Mouse (Mus musculus) telencephalon, adult 2 months (tissue): ENCODE data around the gene Pmepa1.

Source experiments
- DNase-seq: peaks from one replicate; pipeline ENCODE4 v3.0.0-alpha.2; 2011; ENCODE audit warnings: low read depth, low spot score

Pmepa1 gene

DNA sequence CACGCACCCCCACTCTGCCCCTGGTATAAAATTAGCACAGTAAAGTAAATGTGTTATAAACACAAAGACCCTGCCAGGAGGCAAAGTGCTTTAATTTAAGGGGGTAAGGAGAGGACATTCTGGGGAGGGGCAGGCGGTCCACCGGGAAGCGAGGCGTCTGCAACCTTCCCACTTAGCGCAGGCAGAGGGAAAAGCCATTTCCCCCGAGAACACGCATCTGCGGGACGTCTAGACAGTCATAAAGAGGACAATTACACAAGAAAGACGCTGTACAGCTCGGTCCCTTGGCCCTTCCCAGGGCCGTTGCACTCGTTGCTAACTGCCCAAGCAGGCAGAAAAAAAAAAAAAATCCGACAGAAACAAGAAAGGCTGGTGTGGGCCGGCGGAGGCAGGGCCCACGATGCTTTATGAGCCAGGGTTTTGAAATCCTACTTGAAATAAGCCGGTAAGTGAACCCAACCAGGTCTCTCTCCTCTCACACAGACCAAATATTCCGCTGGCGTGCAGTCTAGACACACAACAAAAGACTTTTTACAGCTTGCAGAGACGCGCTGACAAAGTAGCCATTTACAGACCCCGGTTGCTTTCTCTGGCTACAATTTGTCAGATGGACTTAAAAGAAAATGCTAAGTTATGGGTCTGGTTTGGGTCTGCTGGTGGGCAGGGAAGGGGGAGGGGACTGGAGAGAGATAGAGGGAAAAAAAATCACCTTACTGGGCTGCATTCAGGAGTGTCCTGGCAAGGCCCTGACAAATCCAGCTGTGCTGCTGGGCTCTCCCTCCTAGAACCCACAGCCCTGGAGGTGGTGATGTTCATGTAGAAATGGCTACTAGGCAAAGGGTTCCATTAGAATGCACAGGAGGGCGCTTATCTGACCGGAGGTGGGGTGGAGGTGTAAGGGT, 22.3 kb downstream of the Pmepa1 start:
- DNase-seq: no peak

- DNase-seq: no peak
Measured at GRCm38 (mm10) chr2:173251675-173252074, 24.7 kb downstream of the Pmepa1 start.

- no peak for DNase-seq
Measured at GRCm38 (mm10) chr2:173251133-173251532, 25.2 kb downstream of the Pmepa1 start.

- DNase-seq: no peak
Measured at GRCm38 (mm10) chr2:173250411-173250810, 25.9 kb downstream of the Pmepa1 start.

DNA sequence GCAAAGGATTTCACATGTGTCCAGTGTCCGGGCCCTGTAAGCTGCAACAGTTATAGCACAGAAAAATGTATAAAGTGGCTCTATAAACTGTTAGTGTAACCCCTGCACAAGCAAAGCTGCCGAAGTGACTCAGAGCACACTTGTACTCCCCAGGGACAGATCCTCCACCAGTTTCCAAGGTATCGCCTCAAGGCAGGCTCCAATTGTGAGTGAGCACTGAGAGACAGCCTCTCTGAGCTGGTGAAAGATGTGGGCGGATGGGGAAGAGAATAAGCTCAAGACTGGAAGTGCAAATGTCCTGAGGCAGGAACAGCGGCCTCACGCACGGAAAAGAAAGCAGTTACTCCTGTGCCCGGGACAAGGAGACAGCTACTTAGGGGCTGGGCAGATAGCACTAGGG, 26.4 kb downstream of the Pmepa1 start:
- no peak for DNase-seq

- no peak for DNase-seq
Measured at GRCm38 (mm10) chr2:173249386-173249785, 26.9 kb downstream of the Pmepa1 start.

- no peak for DNase-seq
Measured at GRCm38 (mm10) chr2:173248822-173249221, 27.5 kb downstream of the Pmepa1 start.

GRCm38 (mm10) chr2:173247911-173248310, 28.4 kb downstream of the Pmepa1 start:
- DNase-seq: no peak

- no peak for DNase-seq
Measured at GRCm38 (mm10) chr2:173247197-173247596, 29.1 kb downstream of the Pmepa1 start.

DNA sequence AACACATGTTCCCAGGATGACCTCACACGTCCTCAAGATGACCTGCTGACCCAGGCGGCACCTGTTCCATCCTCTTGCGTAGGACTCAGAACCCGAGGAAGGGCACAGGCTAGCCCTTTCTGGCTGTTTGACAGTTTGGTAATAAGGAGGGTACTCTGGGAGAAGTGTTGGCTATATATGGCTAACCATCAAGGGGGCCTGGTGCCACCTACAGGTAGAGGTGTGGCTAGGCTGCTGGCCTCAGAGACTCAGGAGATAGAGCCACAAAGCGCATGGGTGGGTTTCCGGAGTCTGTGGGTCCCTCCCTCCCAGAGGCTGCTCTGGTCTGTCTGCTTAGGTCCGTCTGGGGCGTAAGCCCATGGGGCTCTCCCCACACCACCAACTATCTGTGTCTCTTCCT, 29.6 kb downstream of the Pmepa1 start:
- DNase-seq: no peak

DNA sequence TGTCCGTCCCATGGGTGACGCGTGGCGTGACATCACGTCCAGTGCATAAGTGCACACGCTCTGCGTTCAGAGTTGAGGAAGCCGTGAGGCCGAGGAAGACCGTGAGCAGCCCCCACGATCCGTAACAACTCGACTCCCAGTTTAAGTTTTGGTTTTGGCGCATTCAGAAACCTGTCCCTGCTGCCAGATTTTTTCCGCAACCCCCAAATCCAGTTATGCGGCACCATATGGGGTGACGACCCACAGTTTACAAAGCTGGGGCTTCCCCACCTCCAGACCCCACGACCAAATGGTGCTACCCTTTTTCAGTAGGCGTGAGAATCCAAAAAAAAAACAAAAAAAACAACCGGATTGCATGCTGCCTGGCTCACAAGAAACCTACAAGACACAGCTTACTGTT, 31.1 kb downstream of the Pmepa1 start:
- DNase-seq: no peak

GRCm38 (mm10) chr2:173244108-173244507, 32.2 kb downstream of the Pmepa1 start:
- DNase-seq: no peak

- DNase-seq: no peak
Measured at GRCm38 (mm10) chr2:173243616-173244015, 32.7 kb downstream of the Pmepa1 start.

DNA sequence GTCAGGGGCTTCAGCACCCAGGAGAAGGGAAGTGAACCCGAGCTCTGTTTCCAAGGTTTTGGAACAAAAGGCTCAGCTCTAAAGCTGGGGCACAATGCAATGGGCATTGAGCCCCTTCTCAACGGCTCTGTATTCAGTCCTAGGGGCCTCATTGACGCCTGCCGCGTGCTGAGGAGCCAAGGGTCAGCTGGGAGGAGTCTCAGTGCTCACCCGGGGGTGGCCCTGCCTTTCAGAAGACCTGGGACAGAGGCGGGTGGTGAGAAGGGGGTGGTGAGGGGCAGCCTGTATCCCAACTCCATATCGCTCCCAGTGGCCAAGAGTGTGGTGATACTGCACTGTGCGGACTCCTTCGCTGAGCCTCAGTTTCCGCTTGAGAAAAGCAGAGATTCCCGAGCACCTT, 33.5 kb downstream of the Pmepa1 start:
- DNase-seq: no peak

DNA sequence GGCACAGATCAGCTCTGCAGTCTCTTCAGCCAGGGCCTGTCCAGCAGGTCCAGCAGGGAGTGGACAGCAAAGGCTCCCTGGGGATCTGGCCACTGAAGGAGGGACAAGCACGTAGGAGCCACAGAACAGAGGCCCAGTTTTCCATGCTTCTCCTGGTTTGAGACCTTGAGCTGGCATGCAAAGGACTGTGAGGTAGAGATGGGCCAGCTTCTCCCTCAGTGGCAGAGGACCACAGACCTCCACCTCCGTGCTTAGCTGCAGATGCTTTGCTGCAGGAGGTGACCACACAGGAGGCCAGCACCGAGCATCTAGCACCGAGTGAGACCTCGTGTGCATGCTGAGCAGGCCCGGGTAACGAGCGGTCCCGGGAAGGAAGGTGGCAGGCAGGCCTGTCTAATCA, 35.6 kb downstream of the Pmepa1 start:
- no peak for DNase-seq

DNA sequence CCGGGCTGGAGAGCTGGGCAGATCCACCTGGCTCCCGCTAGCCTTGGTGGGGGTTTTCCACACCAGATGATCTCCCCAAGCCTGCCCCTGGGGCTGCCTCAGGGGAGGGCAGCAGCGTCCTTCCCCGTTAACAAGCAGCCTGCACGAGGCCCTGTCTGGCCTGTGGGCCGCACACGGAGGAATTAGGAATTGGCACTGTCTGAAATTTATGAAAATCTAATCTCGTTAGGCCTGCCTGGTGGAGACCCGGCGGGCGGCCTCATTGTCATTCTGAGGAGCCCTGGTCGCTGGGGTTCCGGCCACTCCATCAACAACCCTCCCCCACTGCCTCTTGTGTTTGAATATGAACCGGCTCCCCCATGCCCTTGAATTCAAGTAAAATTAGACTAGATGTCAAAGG, 37.8 kb downstream of the Pmepa1 start:
- DNase-seq: no peak

DNA sequence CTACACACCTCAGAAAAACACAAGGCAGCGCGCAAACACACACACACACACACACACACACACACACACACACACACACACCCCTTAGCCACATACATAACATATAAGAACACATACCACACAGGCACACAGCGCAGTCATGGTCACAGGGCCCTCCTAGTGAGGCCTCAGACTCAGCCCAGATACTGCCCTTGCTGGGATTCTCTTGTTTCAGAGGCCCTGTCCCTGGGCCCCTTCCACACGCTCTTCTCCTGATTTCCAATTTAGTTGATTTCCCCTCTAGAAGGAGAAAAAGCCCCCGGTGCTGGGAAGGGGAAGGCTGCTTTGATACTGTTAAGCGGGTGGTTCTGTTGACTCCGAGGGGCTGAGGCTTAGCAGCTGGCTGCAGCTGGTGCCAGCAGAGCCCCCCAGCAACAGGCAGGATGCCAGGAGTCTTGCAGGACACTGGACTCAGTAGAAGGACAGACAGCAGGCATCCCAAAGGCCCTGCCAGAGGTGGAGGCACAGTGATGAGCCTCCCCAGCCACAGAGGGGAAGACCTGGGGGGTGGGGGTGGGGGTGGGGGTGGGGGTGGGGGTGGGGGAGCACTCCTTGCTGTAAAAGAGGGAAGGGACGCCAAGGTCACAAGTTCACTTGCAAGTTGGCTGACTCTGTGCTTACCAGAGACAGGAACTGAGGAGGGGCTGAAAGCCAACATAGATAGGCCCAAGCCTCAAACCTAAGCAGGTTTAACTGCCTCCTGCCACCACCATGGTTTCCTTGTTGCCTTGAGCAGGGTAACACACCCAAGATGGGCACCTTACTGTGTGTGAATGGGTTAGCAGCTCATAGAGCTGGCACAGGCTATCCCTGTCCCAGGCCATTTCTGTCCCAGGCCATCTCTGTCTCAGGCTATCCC, 40.6 kb downstream of the Pmepa1 start:
- no peak for DNase-seq

DNA sequence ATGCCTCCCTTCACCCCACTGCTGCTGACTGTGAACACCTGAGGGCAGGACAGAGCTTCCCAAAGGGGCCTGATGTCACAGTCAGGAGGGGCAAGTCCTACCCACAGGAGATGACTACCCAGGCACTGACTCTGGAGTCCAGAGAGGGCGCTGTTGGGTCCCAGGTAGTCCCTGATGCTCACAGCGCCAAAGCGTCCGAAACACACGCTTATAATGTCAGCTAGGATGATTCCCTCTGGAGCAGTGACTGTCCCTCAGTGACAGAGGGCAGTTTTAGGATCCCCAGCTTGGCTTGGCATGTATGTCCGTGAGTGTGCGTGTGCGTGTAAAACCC, 43.6 kb downstream of the Pmepa1 start:
- no peak for DNase-seq

DNA sequence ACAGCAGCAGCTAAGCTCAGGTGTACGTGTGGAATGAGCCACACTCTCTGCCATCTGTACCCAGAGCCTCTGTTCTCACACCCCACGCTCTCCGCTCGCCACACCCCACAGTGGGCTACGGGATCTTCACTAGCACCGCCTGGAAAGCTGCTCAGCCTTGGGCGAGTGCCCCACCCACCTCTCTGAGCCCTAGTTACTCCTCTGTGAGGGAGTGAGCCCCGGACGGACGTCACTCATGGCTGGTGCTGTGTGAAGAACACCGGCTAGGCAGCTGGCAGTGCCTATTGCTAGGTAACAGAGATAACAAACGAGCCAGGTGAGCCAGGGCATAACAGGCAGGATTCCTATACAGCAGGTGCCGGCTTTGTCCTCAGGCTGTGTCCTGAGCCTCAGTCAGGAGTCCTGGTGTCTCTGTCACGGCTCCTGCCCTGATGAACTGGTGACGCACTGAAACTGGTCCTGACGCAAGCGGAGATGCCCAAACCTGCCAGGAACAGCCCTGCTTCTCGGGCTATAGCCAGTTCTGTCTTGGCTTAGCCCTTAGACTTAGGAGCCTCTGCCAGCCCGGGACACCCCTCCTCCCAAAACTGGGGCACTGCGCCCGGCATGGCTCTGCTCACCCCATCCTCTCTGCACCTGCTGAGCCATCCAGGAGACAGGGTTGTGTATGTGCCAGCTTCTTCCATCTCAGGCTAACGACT, 44.1 kb downstream of the Pmepa1 start:
- DNase-seq: no peak

- no peak for DNase-seq
Measured at GRCm38 (mm10) chr2:173229578-173230224, 46.6 kb downstream of the Pmepa1 start.

DNA sequence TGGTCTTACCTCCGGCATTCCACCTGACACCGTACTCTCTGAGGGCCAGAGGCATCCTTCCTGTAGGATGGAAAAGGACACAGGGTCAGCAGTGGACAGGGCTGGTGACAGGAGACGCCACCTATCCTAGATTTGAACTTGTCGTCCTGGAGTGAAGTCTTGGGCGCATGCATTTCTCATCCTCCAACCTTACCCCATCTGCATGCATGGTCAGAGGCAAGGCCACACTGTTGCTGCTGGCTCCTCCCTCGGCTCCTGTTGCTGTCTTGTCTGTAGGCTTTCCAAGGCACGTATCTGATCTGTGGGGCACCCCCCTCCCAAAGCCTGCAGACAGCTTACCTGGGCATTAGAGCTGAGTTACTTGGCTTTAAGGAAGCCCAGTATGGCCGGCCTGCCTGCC, 47.8 kb downstream of the Pmepa1 start:
- DNase-seq: no peak

DNA sequence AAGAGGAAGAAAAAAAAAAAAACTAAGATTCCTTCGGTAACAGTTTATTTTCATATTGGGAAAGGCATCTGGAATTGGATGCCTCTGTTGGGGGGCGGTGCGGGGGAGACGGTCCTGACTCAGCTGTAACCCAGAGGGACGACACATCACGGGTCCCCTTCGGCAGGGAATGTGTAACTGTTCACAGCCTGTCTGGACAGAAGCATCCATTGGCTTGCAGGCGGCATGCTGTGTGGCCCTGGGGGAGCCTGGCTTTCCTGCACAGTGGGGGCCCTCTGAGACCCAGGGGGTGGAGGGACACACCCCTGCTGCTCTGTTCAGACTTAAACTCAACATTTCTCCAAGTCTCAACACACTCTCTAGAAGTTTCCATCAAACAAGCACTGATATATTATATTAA, 49.5 kb downstream of the Pmepa1 start:
- no peak for DNase-seq
